ENCODE assay signal across 16 mouse cellular contexts in the genomic region with DNA sequence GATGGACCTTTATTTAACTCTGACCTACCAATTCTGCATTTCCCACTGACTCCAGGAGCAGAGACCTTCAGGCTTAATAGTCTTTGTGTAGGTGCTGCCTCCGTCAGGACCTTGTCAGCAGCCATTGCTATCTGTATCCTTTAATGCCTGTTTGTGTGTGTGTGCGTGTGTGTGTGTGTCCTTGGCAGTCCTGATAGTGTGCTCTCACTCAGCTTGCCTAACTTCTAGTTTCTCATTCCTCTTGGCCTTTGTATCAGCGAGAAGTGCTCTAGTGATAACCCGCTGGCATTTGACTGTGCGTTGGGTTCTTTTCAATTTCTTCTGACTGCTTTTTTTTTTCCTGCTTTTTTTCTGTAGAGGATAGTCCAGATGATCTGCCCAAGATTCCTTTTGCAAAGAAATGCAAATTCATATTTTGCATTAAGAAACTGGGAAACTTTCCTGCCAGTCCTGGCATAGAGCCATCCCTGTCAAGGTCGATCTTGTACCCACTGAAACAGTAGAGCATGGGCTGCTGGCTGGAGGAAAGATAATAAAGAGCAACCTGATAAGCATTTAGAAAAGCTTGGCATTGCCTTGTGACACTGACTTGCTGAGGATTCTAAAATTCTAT. TPM values are rescaled to one million over a fixed set of nuclear protein-coding genes. Genes with fewer than 3 reads are reported as not detected.
DNase-seq lines count a peak whose midpoint lies in the region; ATAC-seq and TF ChIP-seq lines count a peak whose summit lies in the region.
"Had no signal": no experiment of that assay in that cellular context is flagged by ENCODE, and none has a peak within 500 bp of the region (broad histone marks: within the 10 kb centered on the region; RNA-seq: fewer than 3 reads in every experiment).

No protein-coding gene starts in this region.

- TF ChIP-seq CTCF in thymus, adult 2 months (IDR thresholded peaks at IDR 0.05; ENCODE audit: borderline replicate concordance, control insufficient read depth, extremely low read depth, insufficient read depth, low read length, poor library complexity): no peak

- no peak for TF ChIP-seq POLR2A in thymus, adult 2 months (IDR thresholded peaks at IDR 0.05; ENCODE audit: control insufficient read depth, extremely low read depth, insufficient read depth, low read length, poor library complexity)

- DNase-seq in adrenal gland, adult (ENCODE audit: inconsistent age in 2 of 2, low spot score in 1 of 2): peak; percentile 77 to 87
- DNase-seq in adrenal gland, postnatal 25 days: peak; percentile 65
- no peak for DNase-seq in thymus, adult 2 months
- DNase-seq in neural tube, embryonic 10.5 days (ENCODE audit: extremely low spot score, low spot score): no peak
- no peak for DNase-seq in forebrain, embryonic 10.5 days (ENCODE audit: extremely low spot score, low spot score)
- DNase-seq: kidney, adult 2 months; kidney, postnatal 36 days; layer of hippocampus, postnatal 36 days; liver, postnatal 0 days; lung, postnatal 4 days; right cerebral cortex, postnatal 14 days had no signal

- peak; percentile 34; the same call in 1 of the 2 replicates for ATAC-seq in intestine, embryonic 15.5 days
- ATAC-seq in intestine, embryonic 16.5 days: no peak
- peak; percentile 91 for ATAC-seq in megakaryocyte progenitor cell, adult 5-6 weeks (replicated peaks; ENCODE audit: poor library complexity)
- ATAC-seq: liver, postnatal 0 days had no signal

- H3K4me2 ChIP-seq in intestine, embryonic 15.5 days (replicated peaks): no peak overlapping the region
- no peak overlapping the region for H3K4me2 ChIP-seq in intestine, embryonic 16.5 days (ENCODE audit: low read depth, low read length)
- H3K4me2 ChIP-seq: limb, embryonic 12.5 days; neural tube, embryonic 15.5 days had no signal

- no peak overlapping the region for H3K9ac ChIP-seq in intestine, embryonic 15.5 days
- no peak overlapping the region for H3K9ac ChIP-seq in intestine, embryonic 16.5 days (ENCODE audit: low read depth, low read length)
- H3K9ac ChIP-seq: limb, embryonic 12.5 days; liver, postnatal 0 days; neural tube, embryonic 15.5 days had no signal

- no peaks in the 10 kb centered on the region for H3K27me3 ChIP-seq in intestine, embryonic 15.5 days (replicated peaks)
- no peaks in the 10 kb centered on the region for H3K27me3 ChIP-seq in intestine, embryonic 16.5 days (replicated peaks; ENCODE audit: control insufficient read depth, insufficient read depth, low read length)
- no peaks in the 10 kb centered on the region for H3K27me3 ChIP-seq in thymus, adult 2 months (ENCODE audit: control insufficient read depth, insufficient read depth, low read length)
- no peaks in the 10 kb centered on the region for H3K27me3 ChIP-seq in forebrain, embryonic 10.5 days (ENCODE audit: poor library complexity, severe bottlenecking)
- H3K27me3 ChIP-seq: limb, embryonic 12.5 days; neural tube, embryonic 15.5 days had no signal

- no peaks in the 10 kb centered on the region for H3K4me1 ChIP-seq in intestine, embryonic 15.5 days (replicated peaks)
- no peaks in the 10 kb centered on the region for H3K4me1 ChIP-seq in intestine, embryonic 16.5 days (ENCODE audit: control insufficient read depth, insufficient read depth, low read length)
- H3K4me1 ChIP-seq in thymus, adult 2 months (replicated peaks; ENCODE audit: control insufficient read depth, insufficient read depth, low read length): no peaks in the 10 kb centered on the region
- H3K4me1 ChIP-seq in forebrain, embryonic 10.5 days: no peaks in the 10 kb centered on the region
- H3K4me1 ChIP-seq: neural tube, embryonic 15.5 days had no signal

- H3K27ac ChIP-seq in intestine, embryonic 15.5 days: no peak overlapping the region
- no peak overlapping the region for H3K27ac ChIP-seq in intestine, embryonic 16.5 days (ENCODE audit: low read length)
- H3K27ac ChIP-seq in thymus, adult 2 months (ENCODE audit: control insufficient read depth, insufficient read depth, low read length): no peak overlapping the region
- no peak overlapping the region for H3K27ac ChIP-seq in forebrain, embryonic 10.5 days
- H3K27ac ChIP-seq: limb, embryonic 12.5 days; neural tube, embryonic 15.5 days had no signal

- 77% methylated on average over 6 of the region's 6 CpGs for WGBS in intestine, embryonic 15.5 days
- WGBS in intestine, embryonic 16.5 days: 79% methylated on average over 6 of the region's 6 CpGs
- 91% methylated on average over 6 of the region's 6 CpGs for WGBS in thymus, adult 2 months
- 95% methylated on average over 6 of the region's 6 CpGs for WGBS in forebrain, embryonic 10.5 days

- H3K4me3 ChIP-seq in intestine, embryonic 15.5 days (replicated peaks): no peak overlapping the region
- no peak overlapping the region for H3K4me3 ChIP-seq in intestine, embryonic 16.5 days (ENCODE audit: low read length)
- no peak overlapping the region for H3K4me3 ChIP-seq in thymus, adult 2 months (ENCODE audit: control insufficient read depth, insufficient read depth, low read length)
- H3K4me3 ChIP-seq in forebrain, embryonic 10.5 days: no peak overlapping the region
- H3K4me3 ChIP-seq: limb, embryonic 12.5 days; neural tube, embryonic 15.5 days had no signal

- no peaks in the 10 kb centered on the region for H3K9me3 ChIP-seq in intestine, embryonic 15.5 days
- no peaks in the 10 kb centered on the region for H3K9me3 ChIP-seq in intestine, embryonic 16.5 days (ENCODE audit: control insufficient read depth, low read length)
- H3K9me3 ChIP-seq in forebrain, embryonic 10.5 days: no peaks in the 10 kb centered on the region
- H3K9me3 ChIP-seq: limb, embryonic 12.5 days; neural tube, embryonic 15.5 days had no signal

- H3K36me3 ChIP-seq in intestine, embryonic 15.5 days: no peaks in the 10 kb centered on the region
- no peaks in the 10 kb centered on the region for H3K36me3 ChIP-seq in intestine, embryonic 16.5 days (ENCODE audit: control insufficient read depth, insufficient read depth, low read length)
- no peaks in the 10 kb centered on the region for H3K36me3 ChIP-seq in thymus, adult 2 months (ENCODE audit: control insufficient read depth, insufficient read depth, low read length)
- no peaks in the 10 kb centered on the region for H3K36me3 ChIP-seq in forebrain, embryonic 10.5 days (replicated peaks)
- H3K36me3 ChIP-seq: limb, embryonic 12.5 days; neural tube, embryonic 15.5 days had no signal

RNA-seq across cellular contexts. Expression of a gene that starts 21.0 kb away (rescaled TPM):
- polyA plus RNA-seq in intestine, embryonic 15.5 days (2015; fragmentation: Nextera tagmentation; extraction: Ambion mirVana): 162 and 172 TPM in 2 replicates
- 162 and 168 TPM in 2 replicates for polyA plus RNA-seq in intestine, embryonic 16.5 days (2015; fragmentation: Nextera tagmentation; extraction: Ambion mirVana)
- total RNA-seq in adrenal gland, postnatal 25 days (2021): 179 and 185 TPM in 2 replicates
- 219 and 220 TPM in 2 replicates for total RNA-seq in megakaryocyte progenitor cell, adult 5-6 weeks (2015)
- 295 and 366 TPM in 2 replicates for total RNA-seq in megakaryocyte progenitor cell, adult 5-6 weeks (2017)
- polyA plus RNA-seq in thymus, adult 2 months (2012; rRNA removed): 40.1 and 46.7 TPM in 2 replicates
- 115 and 123 TPM in 2 replicates for polyA plus RNA-seq in forebrain, embryonic 10.5 days (2016; fragmentation: Nextera tagmentation; extraction: Ambion mirVana)

RNA-seq across cellular contexts. Expression of a gene that starts 52.4 kb away (rescaled TPM):
- 135 and 137 TPM in 2 replicates for polyA plus RNA-seq in intestine, embryonic 15.5 days (2015; fragmentation: Nextera tagmentation; extraction: Ambion mirVana)
- polyA plus RNA-seq in intestine, embryonic 16.5 days (2015; fragmentation: Nextera tagmentation; extraction: Ambion mirVana): 148 and 151 TPM in 2 replicates
- 166 and 179 TPM in 2 replicates for total RNA-seq in adrenal gland, postnatal 25 days (2021)
- total RNA-seq in megakaryocyte progenitor cell, adult 5-6 weeks (2015): 74.8 and 97.5 TPM in 2 replicates
- 51.1 and 57.8 TPM in 2 replicates for total RNA-seq in megakaryocyte progenitor cell, adult 5-6 weeks (2017)
- polyA plus RNA-seq in thymus, adult 2 months (2012; rRNA removed): 56.0 and 66.5 TPM in 2 replicates
- polyA plus RNA-seq in forebrain, embryonic 10.5 days (2016; fragmentation: Nextera tagmentation; extraction: Ambion mirVana): 70.6 and 75.5 TPM in 2 replicates

Comparison
In these comparisons a context has a peak if more than half of its experiments do, and no peak if none do; other contexts are left out.
1. DNase-seq: peak in adrenal gland, adult (2 of 2) and adrenal gland, postnatal 25 days (single experiment); none in thymus, adult 2 months (single experiment), neural tube, embryonic 10.5 days (single experiment) and forebrain, embryonic 10.5 days (single experiment).